In genomic region chr12:10462956-10463355, GRCm38 (mm10) we compare ENCODE assay signal across 12 mouse cellular contexts.
DNase-seq lines count a peak whose midpoint lies in the region; TF ChIP-seq lines count a peak whose summit lies in the region.
"Had no signal": no experiment of that assay in that cellular context is flagged by ENCODE, and none has a peak within 500 bp of the region (broad histone marks: within the 10 kb centered on the region; RNA-seq: fewer than 3 reads in every experiment).

No protein-coding gene starts in this region.

- TF ChIP-seq CTCF in brain, embryonic 14.5 days (IDR thresholded peaks at IDR 0.05; ENCODE audit: borderline replicate concordance, extremely low read depth, insufficient read depth, insufficient read length), result no peak

- TF ChIP-seq POLR2A in brain, embryonic 14.5 days (IDR thresholded peaks at IDR 0.05; ENCODE audit: borderline replicate concordance, extremely low read depth, insufficient read depth, insufficient read length, poor library complexity, severe bottlenecking), result no peak

- DNase-seq in heart, postnatal 10 days, result peak; percentile 28 to 41
- DNase-seq in heart, postnatal 25 days (ENCODE audit: low spot score), result no peak
- peak; percentile 71 for DNase-seq in 3T3-L1 (ENCODE audit: low read depth, low spot score)
- DNase-seq in brain, embryonic 14.5 days (ENCODE audit: low read depth), result peak; percentile 3
- DNase-seq in gastrocnemius, postnatal 25 days, result peak; percentile 79
- no peak for DNase-seq in left cerebral cortex, postnatal 10 days (ENCODE audit: extremely low spot score in 1 of 2, low spot score in 2 of 2)
- DNase-seq in thymus, postnatal 36 days, result no peak
- no peak for DNase-seq in adrenal gland, adult 8-10 months
- DNase-seq: kidney, adult 11 months; kidney, postnatal 10 days; right cerebral cortex, postnatal 4 days; thymus, adult 2 months had no signal

- intact Hi-C loops in heart, postnatal 10 days (cut with DNase I), result no loop called here
- intact Hi-C loops in heart, postnatal 25 days (cut with DNase I), result no loop called here
- intact Hi-C loops in left cerebral cortex, postnatal 10 days (cut with DNase I), result no loop called here

Comparison
In these comparisons a context has a peak if more than half of its experiments do, and no peak if none do; other contexts are left out.
1. DNase-seq: peak in heart, postnatal 10 days (2 of 2), 3T3-L1 (single experiment), brain, embryonic 14.5 days (single experiment) and gastrocnemius, postnatal 25 days (single experiment); none in heart, postnatal 25 days (single experiment), left cerebral cortex, postnatal 10 days (0 of 2), thymus, postnatal 36 days (0 of 2) and adrenal gland, adult 8-10 months (single experiment).